Mouse (Mus musculus): ENCODE data around the gene 2810408A11Rik.
"Not testable (repeated sequence)": the region's sequence is repeated elsewhere in the genome, so short reads cannot be mapped to it uniquely, and the experiment has no call there.

2810408A11Rik gene

DNA sequence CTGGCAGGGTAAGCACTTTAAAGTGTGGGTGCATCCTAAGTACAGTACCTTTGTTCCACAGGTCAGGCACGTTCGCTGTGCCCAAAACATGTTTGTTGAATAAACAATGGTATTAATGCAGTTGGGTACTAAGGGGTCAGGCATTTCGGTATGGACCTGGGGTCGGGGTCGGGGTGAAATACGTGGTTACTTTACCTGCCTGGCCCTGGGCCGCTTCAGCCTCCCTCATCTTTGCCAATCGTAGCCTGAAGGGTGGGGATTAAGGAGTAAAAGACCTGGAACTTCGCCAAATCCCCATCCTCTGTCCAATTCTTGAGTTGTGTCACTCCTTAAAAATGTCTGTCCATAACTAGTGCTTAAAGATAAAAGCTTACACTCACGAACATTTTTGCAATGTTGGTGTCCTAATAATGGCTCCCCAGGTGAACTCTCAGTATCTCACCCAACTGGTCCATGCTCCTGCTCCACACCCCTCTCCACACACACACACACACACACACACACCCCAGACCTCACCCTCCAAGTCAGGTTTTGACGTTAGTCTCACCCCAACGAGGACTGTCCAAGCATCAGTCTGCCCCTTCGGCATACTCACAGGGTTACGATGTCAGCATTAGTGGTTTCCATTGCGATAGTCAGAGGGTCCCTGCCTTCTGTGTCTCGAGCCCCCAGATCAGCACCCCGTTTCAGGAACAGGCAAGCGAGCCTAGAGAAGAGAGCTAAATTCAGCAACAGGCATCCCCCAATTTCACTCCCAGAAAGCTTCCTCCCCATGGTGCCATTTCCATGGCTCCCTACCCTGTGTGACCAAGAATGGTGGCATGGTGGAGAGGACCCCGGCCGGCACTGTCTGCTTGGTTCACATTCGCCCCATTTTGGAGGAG is 18.8 kb downstream of the 2810408A11Rik start:
- in situ Hi-C loops (cut with MboI; ENCODE audit: low sequenced_read_pairs) = no loop called here

DNA sequence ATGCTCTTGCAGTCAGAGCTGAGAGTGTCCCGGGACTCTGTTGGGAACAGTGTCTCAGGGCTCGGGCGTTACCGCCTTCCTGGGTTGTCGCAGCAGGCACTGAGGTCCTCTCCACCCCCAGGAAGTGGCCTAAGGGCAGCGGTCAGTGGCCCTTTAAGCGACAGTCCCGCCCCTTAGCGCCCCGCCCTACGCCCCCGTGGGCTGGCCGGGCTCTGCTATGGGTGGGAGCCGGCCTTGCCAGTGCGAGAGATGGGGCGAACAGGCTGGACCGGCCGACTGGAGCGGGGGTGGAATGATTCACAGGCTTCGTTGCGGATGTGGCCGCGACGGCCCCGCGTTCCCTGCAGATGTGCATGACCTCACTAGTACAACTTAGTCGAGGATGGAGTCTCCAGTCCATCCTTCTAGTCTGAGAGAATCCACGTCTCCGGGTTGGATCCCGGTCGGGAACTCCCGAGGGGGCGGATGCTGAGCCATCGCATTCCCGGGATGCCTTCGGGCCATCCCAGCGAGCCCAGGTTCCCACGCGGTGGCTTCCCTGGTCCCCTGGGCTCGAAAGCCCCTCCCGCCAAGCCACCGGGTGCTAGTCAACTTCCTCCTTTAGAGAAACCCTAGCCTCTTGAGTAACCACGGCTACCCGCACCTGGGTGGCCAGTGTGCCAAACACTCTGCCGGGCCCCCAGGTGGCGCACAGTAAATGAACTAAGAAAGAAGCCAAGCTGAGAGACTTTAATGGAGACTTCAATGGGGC is 19.8 kb downstream of the 2810408A11Rik start, which contains the start of gene Kctd11:
TSS of gene Kctd11 (minus strand) at position 554 of the 751 bp plus-strand sequence.
- in situ Hi-C loops (cut with MboI; ENCODE audit: low sequenced_read_pairs) = no loop called here

DNA sequence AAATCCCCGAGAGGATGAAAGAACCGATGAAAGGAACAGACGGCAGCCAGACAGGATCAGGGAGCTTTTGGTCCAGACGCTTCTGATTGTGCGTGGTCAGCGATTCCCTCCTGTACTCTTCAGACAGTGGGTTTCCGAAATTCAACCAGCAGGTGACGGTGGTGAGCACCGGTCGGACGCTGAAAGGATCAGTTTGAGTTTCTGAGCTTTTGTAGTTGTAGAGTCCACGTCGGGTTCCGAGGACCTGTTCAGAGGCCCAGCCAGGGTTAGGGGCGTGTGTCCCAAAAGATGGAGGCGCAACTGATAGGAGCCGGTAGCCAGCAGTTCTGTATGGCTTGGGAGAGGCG is 20.3 kb downstream of the 2810408A11Rik start:
- in situ Hi-C loops (cut with MboI; ENCODE audit: low sequenced_read_pairs) = no loop called here

DNA sequence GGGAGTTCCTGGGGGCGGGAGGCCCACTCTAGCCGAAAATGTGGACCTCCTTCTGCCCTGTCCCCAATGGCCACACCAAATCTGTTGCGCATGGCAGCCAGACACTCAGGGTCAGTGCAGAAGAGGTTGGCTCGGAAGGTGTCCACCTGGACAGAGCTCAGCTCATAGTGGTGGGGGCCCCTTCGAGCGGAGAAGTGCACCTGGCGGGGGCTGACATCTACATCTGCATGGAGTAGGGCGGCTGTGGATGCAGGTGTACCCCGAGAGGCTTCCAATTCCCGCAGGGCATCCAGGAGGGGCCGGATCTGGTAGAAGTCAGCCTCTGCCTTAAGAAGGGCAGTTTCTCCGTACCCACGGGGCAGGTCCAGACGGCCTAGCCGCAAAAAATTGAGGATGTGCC is 21.1 kb downstream of the 2810408A11Rik start:
- in situ Hi-C loops (cut with MboI; ENCODE audit: low sequenced_read_pairs) = loop anchor here (10.0 kb wide), 1 partner anchor 135 kb away; no protein-coding TSS in a partner anchor

DNA sequence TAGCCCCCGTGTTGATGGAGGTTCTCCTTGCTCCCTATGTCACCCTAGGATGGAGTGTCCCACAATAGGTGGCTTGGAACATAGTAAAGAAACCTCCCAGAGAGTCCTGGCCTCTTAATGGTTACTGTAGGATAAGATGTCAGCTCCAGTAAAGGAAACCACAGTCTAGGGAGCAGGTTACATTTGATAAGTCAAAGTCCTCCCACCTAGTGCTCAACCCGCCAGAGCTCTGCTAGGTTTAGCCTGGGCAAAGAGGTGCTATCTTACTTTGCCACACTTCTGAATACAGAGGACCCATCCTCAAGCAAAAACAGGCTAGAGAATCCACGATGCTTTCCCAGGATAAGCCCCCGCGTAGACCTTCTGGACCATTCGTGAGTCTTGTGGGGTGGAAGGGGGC is 21.8 kb downstream of the 2810408A11Rik start:
- in situ Hi-C loops (cut with MboI; ENCODE audit: low sequenced_read_pairs) = loop anchor here (10.0 kb wide), 1 partner anchor 134 kb away; no protein-coding TSS in a partner anchor

DNA sequence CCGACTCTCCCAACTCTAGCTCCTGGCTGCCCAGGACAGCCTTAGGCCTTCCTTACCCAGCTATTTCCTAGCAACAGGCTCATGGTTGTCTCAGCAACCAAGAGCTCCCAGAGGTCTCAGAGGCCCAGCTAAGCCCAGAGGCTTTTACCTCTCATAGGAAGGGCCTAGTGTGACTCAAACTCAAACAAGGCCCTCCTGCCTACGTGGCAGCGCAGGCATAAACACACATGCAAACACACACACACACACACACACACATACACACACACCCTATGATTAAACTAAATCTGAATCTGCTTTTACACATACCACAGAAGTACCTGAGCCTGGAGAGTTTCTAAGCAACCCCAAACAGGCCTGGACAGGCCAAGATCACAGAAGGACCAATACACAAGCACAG is 22.4 kb downstream of the 2810408A11Rik start:
- in situ Hi-C loops (cut with MboI; ENCODE audit: low sequenced_read_pairs) = loop anchor here (10.0 kb wide), 1 partner anchor 134 kb away; no protein-coding TSS in a partner anchor

DNA sequence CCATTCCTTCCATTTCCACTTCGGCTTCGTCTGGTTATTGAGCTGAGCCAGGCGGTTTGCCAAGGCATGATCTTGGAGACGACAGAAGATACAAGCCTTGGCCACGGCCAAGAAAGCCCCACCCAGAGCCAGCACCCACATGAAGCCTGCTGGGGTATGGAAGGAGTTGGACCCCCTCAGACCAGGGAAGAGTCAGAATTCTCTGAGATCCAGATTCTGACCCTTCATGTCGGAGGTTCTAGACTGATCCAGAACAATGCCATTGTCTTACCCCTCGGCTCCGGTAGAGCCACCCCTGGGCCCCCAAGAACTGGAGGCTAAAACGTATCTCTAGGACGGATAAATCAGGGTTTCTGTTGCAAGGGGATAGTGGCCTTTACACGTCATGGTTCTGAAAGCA is 22.9 kb downstream of the 2810408A11Rik start, which contains the start of gene Tmem95:
TSS of gene Tmem95 (minus strand) at position 141 of the 400 bp plus-strand sequence.
- in situ Hi-C loops (cut with MboI; ENCODE audit: low sequenced_read_pairs) = loop anchor here (10.0 kb wide), 1 partner anchor 133 kb away; no protein-coding TSS in a partner anchor

DNA sequence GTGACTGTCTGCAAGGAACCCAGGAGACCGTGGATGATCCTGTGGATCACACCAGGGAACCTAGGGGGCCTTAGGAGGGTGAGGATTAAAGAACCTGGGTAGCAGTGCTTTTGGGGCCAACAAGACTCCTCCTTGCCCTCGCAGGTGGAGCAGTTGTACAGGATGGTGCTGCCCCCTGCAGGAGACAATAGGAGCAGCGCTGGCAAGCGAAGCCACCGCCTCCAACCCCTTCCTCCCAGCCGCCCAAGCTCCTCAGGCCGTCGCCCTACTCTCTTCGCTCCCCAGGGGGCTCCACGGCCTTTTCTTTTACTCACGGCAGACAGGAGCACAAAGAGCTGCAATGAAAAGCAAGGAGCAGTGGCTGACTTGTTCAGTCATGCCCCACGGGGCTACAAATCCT is 23.9 kb downstream of the 2810408A11Rik start:
- in situ Hi-C loops (cut with MboI; ENCODE audit: low sequenced_read_pairs) = loop anchor here (10.0 kb wide), 1 partner anchor 132 kb away; no protein-coding TSS in a partner anchor

DNA sequence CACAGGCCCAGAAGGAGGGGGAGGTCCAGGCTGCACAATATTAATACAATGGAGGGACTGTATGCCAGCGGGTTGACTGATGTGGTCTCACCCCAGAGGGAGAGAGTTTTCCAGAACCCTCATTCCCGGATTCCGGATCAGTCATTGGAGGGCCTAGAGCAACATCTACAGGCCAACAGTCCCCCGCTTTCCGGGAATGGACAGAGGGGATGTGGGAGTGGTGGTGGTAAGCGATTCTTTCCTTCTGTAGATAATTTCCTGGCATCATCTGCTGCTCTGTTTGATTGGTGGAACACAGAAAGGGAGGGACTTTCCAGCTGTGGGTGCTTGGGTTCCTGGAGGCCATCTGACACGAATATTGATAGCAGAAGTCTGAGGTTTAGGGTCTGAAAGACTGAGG is 24.6 kb downstream of the 2810408A11Rik start:
- in situ Hi-C loops (cut with MboI; ENCODE audit: low sequenced_read_pairs) = loop anchor here (10.0 kb wide), 1 partner anchor 131 kb away; no protein-coding TSS in a partner anchor

DNA sequence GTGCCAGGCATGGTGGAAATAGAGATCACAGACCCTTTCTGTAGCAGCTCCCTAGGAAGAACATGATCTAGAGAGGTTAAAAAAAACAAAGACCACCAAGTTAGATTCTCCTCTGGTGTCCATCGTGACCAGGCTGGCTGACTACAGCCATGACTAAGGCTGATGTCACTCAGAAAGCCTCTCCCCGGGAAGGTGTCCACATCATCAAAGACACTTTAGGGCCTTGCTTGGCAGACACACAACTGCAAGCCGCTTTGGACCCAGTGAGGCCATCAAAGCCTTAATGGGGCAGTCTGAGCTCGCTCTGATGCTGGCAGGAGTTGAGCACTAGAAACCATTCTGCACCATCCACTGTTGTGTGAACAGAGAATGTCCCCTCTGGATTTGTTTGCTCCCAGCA is 28.3 kb downstream of the 2810408A11Rik start:
- in situ Hi-C loops (cut with MboI; ENCODE audit: low sequenced_read_pairs) = loop anchor here (10.0 kb wide), 1 partner anchor 128 kb away; no protein-coding TSS in a partner anchor

DNA sequence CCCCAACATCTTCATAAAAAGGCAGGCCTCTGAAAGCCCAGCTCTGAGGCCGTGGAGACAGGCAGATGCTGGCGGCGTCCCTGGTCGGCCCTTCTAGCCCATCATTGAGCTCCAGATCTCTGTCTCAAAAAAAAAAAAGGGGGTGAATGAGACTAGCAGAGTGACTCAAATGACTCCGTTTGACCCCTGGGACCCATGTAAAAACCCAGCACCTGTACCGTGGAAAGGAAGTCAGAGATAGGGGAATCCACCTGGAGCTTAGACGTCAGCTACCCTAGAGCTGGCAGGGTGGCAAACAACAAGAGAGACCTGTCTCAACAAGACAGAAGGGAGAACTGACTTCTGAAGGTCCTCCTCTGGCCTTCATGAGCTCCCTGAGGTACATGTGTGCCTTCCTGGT is 29.0 kb downstream of the 2810408A11Rik start:
- in situ Hi-C loops (cut with MboI; ENCODE audit: low sequenced_read_pairs) = loop anchor here (10.0 kb wide), 1 partner anchor 127 kb away; no protein-coding TSS in a partner anchor

DNA sequence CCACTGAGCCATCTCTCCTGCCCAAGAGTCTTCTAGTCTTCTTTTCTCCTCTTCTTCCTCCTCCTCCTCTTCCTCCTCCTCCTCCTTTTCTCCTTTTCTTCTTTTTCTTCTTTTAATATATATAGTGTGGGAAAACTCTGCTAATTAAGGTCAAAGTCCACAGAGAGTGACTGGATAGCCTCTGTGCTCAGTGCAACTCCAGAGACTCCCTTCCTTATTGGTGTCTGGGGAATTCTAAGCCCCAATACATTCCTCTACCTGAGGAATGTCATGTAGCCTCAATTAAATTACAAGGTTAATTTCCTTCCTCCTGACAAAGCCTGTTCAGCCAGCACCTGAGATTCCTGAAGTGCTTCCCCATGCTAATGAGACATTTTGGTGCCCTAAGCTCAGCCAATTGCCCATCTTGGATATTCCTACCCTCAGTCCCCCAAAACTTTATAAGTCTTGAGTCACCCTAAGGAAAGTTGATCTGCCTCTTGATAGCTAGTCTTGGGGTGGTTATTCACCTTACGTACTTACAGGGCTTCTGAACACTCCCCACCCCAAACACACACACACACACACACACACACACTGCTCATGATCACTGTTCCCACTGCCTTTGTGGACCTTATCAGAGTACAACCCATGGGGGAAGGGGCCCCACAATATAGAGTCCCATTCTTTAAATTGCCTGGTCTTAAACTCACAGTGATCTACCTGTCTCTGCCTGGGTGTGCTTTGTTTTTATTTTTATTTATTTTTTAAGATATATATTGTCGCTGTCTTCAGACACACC is 30.3 kb downstream of the 2810408A11Rik start:
- in situ Hi-C loops (cut with MboI; ENCODE audit: low sequenced_read_pairs) = loop anchor here (10.0 kb wide), 1 partner anchor 126 kb away; no protein-coding TSS in a partner anchor

DNA sequence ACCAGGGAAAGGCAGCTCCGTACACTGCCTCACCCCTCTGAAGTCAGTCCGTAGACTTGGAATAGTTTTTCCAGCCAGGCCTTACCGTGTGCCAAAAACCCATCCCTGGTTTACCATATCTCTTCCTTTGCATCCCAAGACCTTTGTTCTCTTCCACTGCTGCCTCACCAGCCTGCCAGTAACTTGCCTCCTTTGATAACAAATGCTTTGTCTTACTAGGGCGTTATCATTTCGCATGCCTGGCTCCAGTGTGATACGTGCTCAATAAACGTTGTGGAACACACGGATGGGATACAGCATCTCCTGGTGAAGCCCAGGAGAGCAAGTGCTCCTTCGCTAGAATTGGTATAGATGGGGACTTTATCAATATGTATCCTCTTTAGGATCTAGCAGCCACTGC is 33.5 kb downstream of the 2810408A11Rik start:
- in situ Hi-C loops (cut with MboI; ENCODE audit: low sequenced_read_pairs) = no loop called here

DNA sequence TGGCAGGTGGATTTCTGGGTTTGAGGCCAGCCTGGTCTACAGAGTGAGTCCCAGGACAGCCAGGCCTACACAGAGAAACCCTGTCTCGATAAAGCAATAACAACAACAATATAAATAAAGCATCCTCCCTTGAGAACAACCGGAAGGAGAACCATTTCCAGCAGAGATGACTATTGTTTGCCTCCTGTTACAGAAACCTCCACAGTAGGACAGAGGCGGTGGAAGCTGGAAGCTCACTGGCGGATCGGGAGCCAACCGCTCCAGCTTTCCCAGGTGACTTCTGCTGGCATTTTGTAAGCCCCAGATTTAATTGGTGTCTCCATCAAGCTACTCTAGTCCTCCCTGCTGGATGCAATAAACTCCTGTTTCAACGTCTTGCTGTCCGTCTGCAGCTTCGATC is 35.2 kb downstream of the 2810408A11Rik start:
- in situ Hi-C loops (cut with MboI; ENCODE audit: low sequenced_read_pairs) = no loop called here

DNA sequence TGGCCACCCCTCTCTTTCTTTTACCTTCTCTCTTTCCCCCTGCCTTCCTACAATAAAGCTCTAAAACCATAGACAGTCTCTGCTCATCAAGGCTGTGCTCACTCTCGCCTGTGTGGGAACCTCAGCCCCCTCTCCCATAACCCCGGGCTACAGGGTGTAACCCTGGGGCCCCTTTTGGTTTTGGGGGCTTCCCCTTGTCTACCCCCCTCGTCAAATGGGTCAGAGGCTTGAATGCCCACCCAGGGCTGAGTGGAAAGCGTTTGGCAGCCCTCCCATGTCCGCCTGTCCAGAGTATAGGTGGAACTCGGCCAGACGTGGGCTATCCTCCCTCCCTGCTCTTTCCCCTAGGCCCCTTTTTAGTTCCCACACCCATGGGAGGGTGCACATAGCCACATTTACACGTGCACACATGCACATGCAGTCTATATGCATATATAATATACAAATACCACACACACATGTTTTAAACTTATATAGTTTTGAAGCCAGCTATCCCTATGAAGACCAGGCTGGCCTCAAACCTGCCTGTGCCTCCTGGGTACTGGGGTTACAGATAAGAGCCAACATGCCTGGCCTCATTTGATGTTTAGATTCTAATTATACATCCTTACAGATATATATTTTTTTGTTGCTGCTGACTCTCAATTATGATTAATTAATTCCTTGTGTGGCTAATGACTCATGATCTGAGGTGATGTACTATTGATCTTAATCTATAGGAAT is 36.5 kb downstream of the 2810408A11Rik start:
- in situ Hi-C loops (cut with MboI; ENCODE audit: low sequenced_read_pairs) = no loop called here

DNA sequence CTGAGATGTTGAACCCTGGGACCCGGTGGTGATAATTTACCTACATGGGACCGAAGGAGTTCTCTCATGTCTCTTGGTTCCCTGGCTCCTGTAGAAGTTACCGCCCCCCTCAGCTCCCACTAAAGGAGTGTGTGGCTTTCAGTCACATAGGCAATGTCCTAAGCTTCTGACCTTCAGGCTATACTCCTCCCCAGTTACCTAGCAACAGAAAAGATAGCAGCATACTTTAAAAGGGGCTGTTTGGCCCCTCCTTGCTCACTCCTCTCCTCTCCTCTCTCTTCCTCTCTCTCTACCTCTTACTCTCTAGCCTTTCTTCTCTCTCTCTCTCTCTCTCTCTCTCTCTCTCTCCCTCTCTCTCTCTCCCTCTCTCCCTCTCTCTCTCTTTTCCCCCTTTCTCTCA is 37.1 kb downstream of the 2810408A11Rik start:
- in situ Hi-C loops (cut with MboI; ENCODE audit: low sequenced_read_pairs) = not testable (repeated sequence)

DNA sequence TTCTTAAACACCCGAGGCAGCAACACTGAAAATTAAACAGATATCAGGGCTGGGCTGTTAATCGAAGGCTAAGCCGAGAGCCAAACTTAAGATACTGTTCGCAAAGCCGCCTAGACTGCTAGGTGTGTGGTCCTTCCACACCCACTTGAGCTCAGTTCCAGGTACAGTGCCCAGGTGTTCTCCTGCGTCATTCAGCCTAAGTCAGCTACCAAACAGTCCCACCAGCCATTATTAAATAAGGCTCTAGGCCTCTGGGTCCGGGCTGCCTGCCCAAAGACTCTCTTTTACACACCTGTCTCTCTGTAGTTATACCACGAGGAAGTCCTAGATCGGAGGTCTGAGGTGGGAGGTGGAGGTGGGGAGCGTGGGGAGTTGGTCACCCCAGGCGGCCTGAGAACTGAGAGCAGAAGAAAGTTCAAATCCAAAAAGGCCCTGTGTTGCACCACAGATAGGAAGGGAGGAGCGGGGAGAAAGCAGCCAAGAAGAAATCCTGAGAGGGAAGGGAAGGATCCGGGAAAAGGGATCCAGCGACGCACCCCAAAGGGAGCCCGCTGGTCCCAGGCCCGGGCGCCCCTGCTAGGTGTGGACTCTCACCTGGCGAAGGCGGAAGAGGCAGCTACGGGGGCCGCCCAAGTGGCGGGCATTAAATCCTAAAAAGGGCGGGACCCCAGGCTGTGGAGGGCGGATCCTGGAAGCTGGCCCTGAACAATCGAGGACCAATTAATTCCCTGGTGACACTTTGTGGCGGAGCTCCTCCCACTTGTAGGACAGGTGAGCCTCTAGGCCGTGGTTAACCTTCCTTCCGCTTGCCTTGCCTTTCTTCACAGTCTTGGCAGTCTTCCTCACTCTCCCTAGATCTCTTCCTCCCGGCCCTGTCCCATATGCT is 42.4 kb downstream of the 2810408A11Rik start, which contains the start of gene Tnk1:
TSS of gene Tnk1 (minus strand) at position 618 of the 886 bp plus-strand sequence.
- in situ Hi-C loops (cut with MboI; ENCODE audit: low sequenced_read_pairs) = no loop called here

DNA sequence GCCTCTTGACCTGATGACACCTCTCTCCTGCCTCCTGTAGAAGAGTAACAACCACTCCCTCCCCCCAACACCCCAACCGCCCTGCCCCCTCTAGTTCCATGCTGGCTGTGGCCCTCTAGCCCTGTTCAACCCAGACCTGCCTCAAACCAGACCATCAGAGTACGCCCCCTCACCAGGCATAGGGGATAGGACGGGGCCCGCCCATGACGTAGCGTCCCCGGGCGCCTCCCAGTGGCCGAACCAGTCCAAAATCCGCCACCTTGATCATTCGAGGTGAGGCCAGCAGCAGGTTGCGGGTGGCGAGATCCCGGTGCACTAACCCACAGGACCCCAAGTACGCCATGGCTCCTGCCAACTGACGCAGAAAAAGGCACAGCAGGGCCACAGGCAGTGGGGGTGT is 45.4 kb downstream of the 2810408A11Rik start:
- in situ Hi-C loops (cut with MboI; ENCODE audit: low sequenced_read_pairs) = no loop called here

DNA sequence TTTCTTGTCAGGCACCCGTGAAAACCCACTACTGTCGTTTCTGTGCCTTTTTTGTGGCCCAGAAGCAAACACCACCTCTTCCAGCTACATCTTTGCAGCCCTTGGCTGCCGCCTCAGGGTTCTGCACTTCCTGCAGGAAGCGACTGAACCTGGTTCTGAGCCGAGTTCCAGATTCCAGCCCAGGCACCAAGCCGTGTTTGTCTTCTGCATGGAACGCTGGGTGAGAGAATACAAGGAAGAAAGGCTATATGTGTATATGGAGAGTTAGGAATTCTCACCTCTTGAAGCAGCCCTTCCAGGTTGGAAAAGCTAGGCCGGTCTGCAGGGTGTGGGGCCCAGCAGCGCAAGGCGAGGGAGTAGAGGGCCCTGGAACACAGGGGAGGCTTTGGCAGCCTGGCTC is 46.1 kb downstream of the 2810408A11Rik start:
- in situ Hi-C loops (cut with MboI; ENCODE audit: low sequenced_read_pairs) = no loop called here

Data from CH12F3 (cell line).